Mouse (Mus musculus) lung, embryonic 16.5 days (tissue): Measurements from ENCODE around the gene Rcan1. TPM values are rescaled to one million over a fixed set of nuclear protein-coding genes. Genes with fewer than 3 reads are reported as not detected.

ENCODE experiments used
- ATAC-seq: fragments of 200-750 bp; cut with Nextera tagmentation; 2 replicates; pipeline ENCODE4 v1.8.0; 2017; ENCODE audit warnings: low read depth, mild to moderate bottlenecking, moderate library complexity
- H3K27ac ChIP-seq: fragments of 300-500 bp; sonication (generic); 2 replicates; pipeline ENCODE4 v1.5.1; 2014; ENCODE audit warnings: mild to moderate bottlenecking, control low read depth, low read length
- H3K27me3 ChIP-seq: fragments of 300-500 bp; sonication (generic); 2 replicates; pipeline ENCODE4 v1.6.1; 2014; ENCODE audit warnings: low read depth, low read length, mixed read lengths; ENCODE audit not compliant: control insufficient read depth, insufficient read depth
- H3K36me3 ChIP-seq: fragments of 300-500 bp; sonication (generic); 2 replicates; pipeline ENCODE4 v1.6.1; 2014; ENCODE audit warnings: low read length; ENCODE audit not compliant: control insufficient read depth, insufficient read depth
- H3K4me1 ChIP-seq: fragments of 300-500 bp; sonication (generic); replicated peaks from 2 replicates; pipeline ENCODE4 v1.6.1; 2014; ENCODE audit warnings: low read length, mixed read lengths; ENCODE audit not compliant: control insufficient read depth, insufficient read depth
- H3K4me2 ChIP-seq: fragments of 300-500 bp; sonication (generic); 2 replicates; pipeline ENCODE4 v1.6.1; 2014; ENCODE audit warnings: low read depth, low read length, control low read depth
- H3K4me3 ChIP-seq: fragments of 300-500 bp; sonication (generic); 2 replicates; pipeline ENCODE4 v1.5.1; 2014; ENCODE audit warnings: mild to moderate bottlenecking, low read length, control low read depth
- H3K9ac ChIP-seq: fragments of 300-500 bp; sonication (generic); 2 replicates; pipeline ENCODE4 v1.6.1; 2014; ENCODE audit warnings: low read length, control low read depth
- H3K9me3 ChIP-seq: fragments of 300-500 bp; sonication (generic); 2 replicates; pipeline ENCODE4 v1.6.1; 2016; ENCODE audit warnings: low read length; ENCODE audit not compliant: control insufficient read depth
- WGBS: fragments of 180-500 bp; shearing (Covaris S2); extraction: QIAGEN DNeasy Blood & Tissue Kit; methylation state at CpG from one replicate; pipeline ENCODE4 v1.1.7; 2014; 5-methylcytosine and 5-hydroxymethylcytosine counted together
- polyA plus RNA-seq: library from polyadenylated mRNA; unstranded; fragments of >200 nt; fragmentation: Nextera tagmentation; extraction: Ambion mirVana; gene quantifications from 2 replicates; pipeline ENCODE4 v1.2.1, GENCODE M21; 2015

The Rcan1 gene
- polyA plus RNA-seq, 1 experiment from 2014 or later: 61.2 TPM

DNA sequence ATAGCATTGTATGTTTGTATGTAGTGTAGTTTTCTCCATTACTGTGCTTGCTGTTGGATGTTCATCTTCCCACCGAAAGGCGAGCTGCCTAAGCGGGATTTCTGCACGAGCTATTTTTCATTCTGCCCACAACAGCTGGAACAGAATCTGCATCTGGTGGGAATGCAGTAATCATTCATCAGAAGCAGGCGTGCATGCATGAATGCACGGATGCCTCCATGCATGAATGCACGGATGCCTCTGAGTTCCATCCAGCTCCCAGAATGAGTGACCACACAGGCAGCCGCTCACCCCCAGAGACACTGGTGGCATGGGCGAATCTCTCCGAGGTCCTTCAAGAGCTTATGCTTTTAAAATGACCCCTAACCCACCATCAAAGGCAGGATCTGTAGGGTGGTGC, 113.1 kb downstream of the Rcan1 start:
- Histone ChIP-seq H3K27ac (no peak overlapping the region), H3K9ac (no peak overlapping the region), H3K4me3 (no peak overlapping the region), H3K27me3 (no peaks in the 10 kb centered on the region; the same call in 1 of the 2 replicates), H3K4me2 (no peak overlapping the region), H3K36me3 (no peaks in the 10 kb centered on the region), H3K9me3 (no peaks in the 10 kb centered on the region), H3K4me1 (peaks cover 5% of the 10 kb centered on the region; the same call in 1 of the 2 replicates)
- 68% methylated on average over 10 of the region's 10 CpGs for WGBS
- ATAC-seq: no peak

- no peak overlapping the region for H3K27ac ChIP-seq
- H3K9ac ChIP-seq: no peak overlapping the region
- H3K36me3 ChIP-seq: no peaks in the 10 kb centered on the region
- no peak overlapping the region for H3K4me3 ChIP-seq
- peaks cover 5% of the 10 kb centered on the region; the same call in 1 of the 2 replicates for H3K4me1 ChIP-seq
- no peak for ATAC-seq
- no peaks in the 10 kb centered on the region for H3K9me3 ChIP-seq
- 73% methylated on average over 9 of the region's 9 CpGs for WGBS
- no peak overlapping the region for H3K4me2 ChIP-seq
- no peaks in the 10 kb centered on the region; the same call in 1 of the 2 replicates for H3K27me3 ChIP-seq
These were observed 113.6 kb downstream of the Rcan1 start for GRCm38 (mm10) chr16:92357023-92357422.

DNA sequence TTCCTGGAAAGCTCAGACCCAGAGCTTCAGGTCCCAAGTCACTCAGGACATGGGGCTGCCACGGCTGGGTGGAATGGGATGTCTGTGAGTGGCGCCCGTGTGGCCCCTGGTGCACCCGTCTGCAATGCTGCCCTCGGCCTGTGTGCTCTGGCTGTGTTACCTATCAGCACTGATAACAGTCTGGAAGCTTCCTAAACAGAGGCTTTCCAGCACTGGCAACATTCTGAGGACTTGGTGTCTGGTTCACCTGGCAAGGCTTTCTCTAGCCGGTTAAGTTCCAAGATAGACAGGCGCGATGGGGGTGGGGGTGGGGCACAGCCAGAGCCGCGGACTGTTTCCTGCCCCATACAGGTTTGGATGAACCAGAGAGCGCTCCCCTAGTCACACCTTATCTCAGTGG, 114.7 kb downstream of the Rcan1 start:
- Histone ChIP-seq H3K36me3 (no peaks in the 10 kb centered on the region), H3K9ac (no peak overlapping the region), H3K4me1 (peaks cover 5% of the 10 kb centered on the region; the same call in 1 of the 2 replicates), H3K4me3 (no peak overlapping the region), H3K27me3 (no peaks in the 10 kb centered on the region; the same call in 1 of the 2 replicates), H3K9me3 (no peaks in the 10 kb centered on the region), H3K27ac (no peak overlapping the region), H3K4me2 (no peak overlapping the region)
- ATAC-seq: no peak
- 60% methylated on average over 11 of the region's 11 CpGs for WGBS

DNA sequence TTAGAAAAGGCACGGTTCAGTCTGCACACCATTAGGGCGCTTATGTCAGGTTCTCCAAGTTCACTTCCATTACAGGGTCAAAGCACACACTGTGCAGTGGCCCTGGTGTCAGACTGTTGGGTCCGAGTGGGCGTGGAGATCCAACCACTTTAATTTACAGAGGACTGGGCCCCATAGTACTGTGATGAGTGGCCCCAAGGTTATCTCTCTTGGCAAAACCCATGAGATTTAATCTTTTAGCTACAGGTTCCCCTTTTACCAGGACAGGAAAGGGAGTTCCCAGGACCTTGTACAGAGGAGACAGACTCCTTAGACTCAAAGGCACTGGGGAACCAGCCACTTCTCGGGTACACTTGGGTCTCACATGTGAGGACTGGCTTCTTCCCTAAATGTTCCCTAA, 115.3 kb downstream of the Rcan1 start:
- no peak overlapping the region for H3K27ac ChIP-seq
- no peaks in the 10 kb centered on the region for H3K36me3 ChIP-seq
- H3K9me3 ChIP-seq: no peaks in the 10 kb centered on the region
- WGBS: 69% methylated on average over 5 of the region's 5 CpGs
- no peak for ATAC-seq
- H3K4me1 ChIP-seq: peaks cover 5% of the 10 kb centered on the region; the same call in 1 of the 2 replicates
- H3K4me2 ChIP-seq: no peak overlapping the region
- no peak overlapping the region for H3K9ac ChIP-seq
- H3K27me3 ChIP-seq: no peaks in the 10 kb centered on the region; the same call in 1 of the 2 replicates
- no peak overlapping the region for H3K4me3 ChIP-seq

DNA sequence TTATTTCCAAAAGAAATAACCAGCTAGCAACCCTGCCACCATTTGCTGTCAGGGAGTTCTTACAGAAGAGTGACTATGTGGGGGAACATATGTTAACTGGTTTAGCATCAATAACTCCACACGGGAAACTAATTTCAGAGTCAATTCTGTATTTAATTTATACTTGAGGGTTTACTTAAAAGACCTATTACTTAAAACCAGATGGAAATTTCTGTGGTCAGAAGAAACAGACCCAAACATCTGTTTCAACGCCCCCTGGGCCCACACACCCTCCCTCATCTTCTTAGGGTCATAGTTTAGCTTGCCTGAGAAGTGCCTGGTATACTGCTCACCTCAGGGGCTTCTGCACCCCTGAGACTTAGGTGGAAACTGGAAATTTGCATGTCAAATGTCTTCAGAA, 116.8 kb downstream of the Rcan1 start:
- 62% methylated on average over 2 of the region's 2 CpGs for WGBS

DNA sequence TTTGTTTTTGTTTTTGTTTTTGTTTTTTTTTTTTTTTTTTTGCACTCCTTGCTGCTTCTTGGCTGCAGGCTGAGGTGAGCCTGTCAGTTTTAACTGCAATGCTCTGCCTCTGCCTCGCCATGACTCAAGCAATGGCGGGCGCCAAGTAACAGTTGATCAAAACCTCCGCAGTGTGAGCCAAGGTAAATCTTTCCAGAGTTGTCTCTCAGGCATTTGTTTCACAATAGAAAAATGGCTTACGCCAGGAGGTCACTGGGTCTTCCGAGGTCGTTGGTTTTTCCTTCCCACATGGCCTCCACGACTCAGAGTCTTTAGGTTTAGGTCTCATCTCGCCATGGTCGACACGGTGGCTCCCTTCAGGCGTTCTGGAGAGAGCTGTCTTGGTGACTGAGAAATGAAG, 117.4 kb downstream of the Rcan1 start:
- ATAC-seq: no peak
- H3K9me3 ChIP-seq: no peaks in the 10 kb centered on the region
- H3K4me3 ChIP-seq: no peak overlapping the region
- no peaks in the 10 kb centered on the region for H3K36me3 ChIP-seq
- no peak overlapping the region for H3K27ac ChIP-seq
- H3K27me3 ChIP-seq: no peaks in the 10 kb centered on the region
- H3K4me1 ChIP-seq: 0 out of 2 replicates have a peak, but pooled peaks cover 2% of the 10 kb centered on the region
- H3K4me2 ChIP-seq: no peak overlapping the region
- 86% methylated on average over 12 of the region's 12 CpGs for WGBS
- no peak overlapping the region for H3K9ac ChIP-seq

More for the DNA sequence above, 116.8 kb downstream of the Rcan1 start:
- H3K27ac ChIP-seq: no peak overlapping the region
- peaks cover 6% of the 10 kb centered on the region; the same call in 1 of the 2 replicates for H3K4me1 ChIP-seq
- no peak overlapping the region for H3K9ac ChIP-seq
- ATAC-seq: no peak
- H3K4me2 ChIP-seq: no peak overlapping the region
- no peaks in the 10 kb centered on the region for H3K36me3 ChIP-seq
- H3K27me3 ChIP-seq: no peaks in the 10 kb centered on the region; the same call in 1 of the 2 replicates
- H3K9me3 ChIP-seq: no peaks in the 10 kb centered on the region
- no peak overlapping the region for H3K4me3 ChIP-seq

- Histone ChIP-seq H3K4me2 (no peak overlapping the region), H3K9ac (no peak overlapping the region), H3K4me3 (no peak overlapping the region), H3K27me3 (no peaks in the 10 kb centered on the region), H3K9me3 (no peaks in the 10 kb centered on the region), H3K4me1 (peaks cover 11% of the 10 kb centered on the region), H3K27ac (no peak overlapping the region), H3K36me3 (no peaks in the 10 kb centered on the region)
- peak; percentile 53; the same call in 1 of the 2 replicates for ATAC-seq
- WGBS: 60% methylated on average over 12 of the region's 12 CpGs
These were observed 121.7 kb downstream of the Rcan1 start for GRCm38 (mm10) chr16:92348941-92349340.

- no peak overlapping the region for H3K9ac ChIP-seq
- H3K4me1 ChIP-seq: peaks cover 11% of the 10 kb centered on the region
- no peaks in the 10 kb centered on the region for H3K36me3 ChIP-seq
- no peaks in the 10 kb centered on the region for H3K27me3 ChIP-seq
- no peak overlapping the region for H3K4me2 ChIP-seq
- no peak overlapping the region for H3K4me3 ChIP-seq
- H3K27ac ChIP-seq: no peak overlapping the region
- no peaks in the 10 kb centered on the region for H3K9me3 ChIP-seq
- ATAC-seq: 0 out of 2 replicates have a peak, but pooled peaks have one; percentile 49
- WGBS: 66% methylated on average over 13 of the region's 13 CpGs
These were observed 124.3 kb downstream of the Rcan1 start for GRCm38 (mm10) chr16:92346297-92346916.

- Histone ChIP-seq H3K27ac (peak overlapping the region; percentile 17; the same call in 1 of the 2 replicates), H3K27me3 (no peaks in the 10 kb centered on the region), H3K9ac (no peak overlapping the region; the same call in 1 of the 2 replicates), H3K4me3 (no peak overlapping the region), H3K4me1 (peaks cover 15% of the 10 kb centered on the region), H3K9me3 (no peaks in the 10 kb centered on the region), H3K36me3 (no peaks in the 10 kb centered on the region), H3K4me2 (no peak overlapping the region)
- WGBS: 12% methylated on average over 11 of the region's 11 CpGs
- 0 out of 2 replicates have a peak, but pooled peaks have one; percentile 18 for ATAC-seq
These were observed 125.5 kb downstream of the Rcan1 start for GRCm38 (mm10) chr16:92345177-92345576.
